Mouse (Mus musculus) liver, adult 2 months (tissue): Measurements from ENCODE around the gene 1810037I17Rik.

Experiments used
- CTCF ChIP-seq: fragments of 200-500 bp; IDR thresholded peaks from 2 replicates; pipeline ENCODE4 v1.5.1; 2011; ENCODE audit warnings: low read depth, low read length, control low read depth
- POLR2A ChIP-seq: fragments of 200-500 bp; IDR thresholded peaks from 2 replicates; pipeline ENCODE4 v1.6.1; 2011; ENCODE audit warnings: low read length, control low read depth; ENCODE audit not compliant: insufficient read depth; ENCODE audit errors: extremely low read depth

DNA sequence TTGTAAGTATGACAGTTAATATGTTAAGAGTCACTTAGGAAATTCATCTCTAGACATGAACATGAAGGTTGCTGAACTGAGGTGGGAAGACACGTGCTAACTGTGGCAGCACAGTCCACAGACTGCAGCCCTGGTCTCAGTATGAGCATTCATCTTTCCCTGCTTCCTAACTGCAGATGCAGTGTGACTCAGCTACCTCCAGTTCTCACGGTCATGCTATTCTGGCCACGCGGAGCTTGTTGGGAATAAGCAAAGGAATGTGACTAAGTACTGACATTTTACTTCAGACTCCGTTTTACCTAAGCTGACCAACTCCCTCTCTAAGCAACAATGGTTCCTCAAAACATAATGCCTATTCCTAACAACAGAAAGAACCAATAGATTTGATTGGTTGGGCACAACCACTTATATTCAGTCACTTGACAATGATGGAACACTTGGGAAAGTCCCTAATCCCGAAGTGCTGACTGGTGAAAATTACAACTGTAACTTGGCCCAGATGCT is 19.4 kb downstream of the 1810037I17Rik start:
- TF ChIP-seq CTCF: no peak
- no peak for TF ChIP-seq POLR2A
